Mouse (Mus musculus): ENCODE results near the gene Rai1. TPM values are rescaled to one million over a fixed set of nuclear protein-coding genes. Genes with fewer than 3 reads are reported as not detected.

The Rai1 gene
- total RNA-seq, 1 experiment, result 15.5 TPM

GRCm38 (mm10) chr11:60231951-60232350, 127.1 kb downstream of the Rai1 start:
- no peak for TF ChIP-seq ZNF384 (IDR thresholded peaks at IDR 0.05; ENCODE audit: low read depth, low read length)
- no peak for TF ChIP-seq ZC3H11A (IDR thresholded peaks at IDR 0.05; ENCODE audit: borderline replicate concordance, low read depth, low read length)
- TF ChIP-seq CHD2 (IDR thresholded peaks at IDR 0.05; ENCODE audit: low read depth, low read length), result no peak
- TF ChIP-seq HCFC1 (IDR thresholded peaks at IDR 0.05; ENCODE audit: borderline replicate concordance, insufficient read depth, low read length), result no peak
- no peak for TF ChIP-seq MAFK (IDR thresholded peaks at IDR 0.05; ENCODE audit: insufficient read depth, low read depth, low read length)
- in situ Hi-C loops (cut with MboI; ENCODE audit: low sequenced_read_pairs in 2 of 2, unreplicated experiment in 2 of 2), result no loop called here
- peaks cover 2 to 16% of the 10 kb centered on the region in 2 experiments; a peak in 3 of 4 replicates for H3K4me1 ChIP-seq (ENCODE audit: control insufficient read depth in 2 of 2, insufficient read depth in 2 of 2, low read length in 2 of 2, poor library complexity in 1 of 2)

GRCm38 (mm10) chr11:60232441-60233058, 127.7 kb downstream of the Rai1 start:
- DNase-seq (ENCODE audit: low read depth, low spot score), result no peak
- Histone ChIP-seq H3K4me1 (ENCODE audit: control insufficient read depth in 2 of 2, insufficient read depth in 2 of 2, low read length in 2 of 2, poor library complexity in 1 of 2) (peaks cover 2 to 16% of the 10 kb centered on the region in 2 experiments; a peak in 3 of 4 replicates), H3K27ac (ENCODE audit: insufficient read depth, low read depth, low read length, poor library complexity, severe bottlenecking) (no peak overlapping the region), H3K9ac (ENCODE audit: insufficient read depth, low read depth, low read length, poor library complexity, severe bottlenecking) (no peak overlapping the region; the same call in 1 of the 2 replicates), H3K9me3 (ENCODE audit: control insufficient read depth, insufficient read depth, low read depth, low read length) (no peaks in the 10 kb centered on the region), H3K4me3 (ENCODE audit: insufficient read depth in 1 of 2, low read depth in 1 of 2, low read length in 2 of 2, poor library complexity in 1 of 2, severe bottlenecking in 1 of 2) (peak overlapping the region in 1 of 2 experiments; percentile 28; a peak in 2 of 4 replicates), H3K36me3 (ENCODE audit: control insufficient read depth, insufficient read depth, low read length, poor library complexity, severe bottlenecking) (no peaks in the 10 kb centered on the region)
- TF ChIP-seq ZNF384 (IDR thresholded peaks at IDR 0.05; ENCODE audit: low read depth, low read length) (no peak), ZC3H11A (IDR thresholded peaks at IDR 0.05; ENCODE audit: borderline replicate concordance, low read depth, low read length) (no peak), CHD2 (IDR thresholded peaks at IDR 0.05; ENCODE audit: low read depth, low read length) (no peak), HCFC1 (IDR thresholded peaks at IDR 0.05; ENCODE audit: borderline replicate concordance, insufficient read depth, low read length) (no peak), MAFK (IDR thresholded peaks at IDR 0.05; ENCODE audit: insufficient read depth, low read depth, low read length) (no peak)
- in situ Hi-C loops (cut with MboI; ENCODE audit: low sequenced_read_pairs in 2 of 2, unreplicated experiment in 2 of 2), result no loop called here

More at GRCm38 (mm10) chr11:60231951-60232350, 127.1 kb downstream of the Rai1 start:
- no peak for DNase-seq (ENCODE audit: low read depth, low spot score)
- H3K9me3 ChIP-seq (ENCODE audit: control insufficient read depth, insufficient read depth, low read depth, low read length), result no peaks in the 10 kb centered on the region
- no peak overlapping the region for H3K27ac ChIP-seq (ENCODE audit: insufficient read depth, low read depth, low read length, poor library complexity, severe bottlenecking)
- no peaks in the 10 kb centered on the region for H3K36me3 ChIP-seq (ENCODE audit: control insufficient read depth, insufficient read depth, low read length, poor library complexity, severe bottlenecking)
- no peak overlapping the region for H3K4me3 ChIP-seq (ENCODE audit: insufficient read depth in 1 of 2, low read depth in 1 of 2, low read length in 2 of 2, poor library complexity in 1 of 2, severe bottlenecking in 1 of 2)
- no peak overlapping the region for H3K9ac ChIP-seq (ENCODE audit: insufficient read depth, low read depth, low read length, poor library complexity, severe bottlenecking)

- DNase-seq (ENCODE audit: low read depth, low spot score), result no peak
- Histone ChIP-seq H3K27ac (ENCODE audit: insufficient read depth, low read depth, low read length, poor library complexity, severe bottlenecking) (no peak overlapping the region), H3K9ac (ENCODE audit: insufficient read depth, low read depth, low read length, poor library complexity, severe bottlenecking) (no peak overlapping the region), H3K4me1 (ENCODE audit: control insufficient read depth in 2 of 2, insufficient read depth in 2 of 2, low read length in 2 of 2, poor library complexity in 1 of 2) (peaks cover 2 to 16% of the 10 kb centered on the region in 2 experiments; a peak in 3 of 4 replicates), H3K9me3 (ENCODE audit: control insufficient read depth, insufficient read depth, low read depth, low read length) (no peaks in the 10 kb centered on the region), H3K36me3 (ENCODE audit: control insufficient read depth, insufficient read depth, low read length, poor library complexity, severe bottlenecking) (no peaks in the 10 kb centered on the region), H3K4me3 (ENCODE audit: insufficient read depth in 1 of 2, low read depth in 1 of 2, low read length in 2 of 2, poor library complexity in 1 of 2, severe bottlenecking in 1 of 2) (no peak overlapping the region)
- in situ Hi-C loops (cut with MboI; ENCODE audit: low sequenced_read_pairs in 2 of 2, unreplicated experiment in 2 of 2), result no loop called here
- TF ChIP-seq HCFC1 (IDR thresholded peaks at IDR 0.05; ENCODE audit: borderline replicate concordance, insufficient read depth, low read length) (no peak), CHD2 (IDR thresholded peaks at IDR 0.05; ENCODE audit: low read depth, low read length) (no peak), MAFK (IDR thresholded peaks at IDR 0.05; ENCODE audit: insufficient read depth, low read depth, low read length) (no peak), ZC3H11A (IDR thresholded peaks at IDR 0.05; ENCODE audit: borderline replicate concordance, low read depth, low read length) (no peak), ZNF384 (IDR thresholded peaks at IDR 0.05; ENCODE audit: low read depth, low read length) (no peak)
Observed at GRCm38 (mm10) chr11:60233235-60233634, 128.4 kb downstream of the Rai1 start.

GRCm38 (mm10) chr11:60235351-60235750, 130.5 kb downstream of the Rai1 start:
- no peak for DNase-seq (ENCODE audit: low read depth, low spot score)
- no peaks in the 10 kb centered on the region for H3K36me3 ChIP-seq (ENCODE audit: control insufficient read depth, insufficient read depth, low read length, poor library complexity, severe bottlenecking)
- TF ChIP-seq CHD2 (IDR thresholded peaks at IDR 0.05; ENCODE audit: low read depth, low read length) (no peak), ZNF384 (IDR thresholded peaks at IDR 0.05; ENCODE audit: low read depth, low read length) (no peak), ZC3H11A (IDR thresholded peaks at IDR 0.05; ENCODE audit: borderline replicate concordance, low read depth, low read length) (no peak), MAFK (IDR thresholded peaks at IDR 0.05; ENCODE audit: insufficient read depth, low read depth, low read length) (no peak), HCFC1 (IDR thresholded peaks at IDR 0.05; ENCODE audit: borderline replicate concordance, insufficient read depth, low read length) (no peak)

More at GRCm38 (mm10) chr11:60235351-60235750, 130.5 kb downstream of the Rai1 start:
- in situ Hi-C loops (cut with MboI; ENCODE audit: low sequenced_read_pairs in 2 of 2, unreplicated experiment in 2 of 2), result no loop called here
- no peaks in the 10 kb centered on the region for H3K9me3 ChIP-seq (ENCODE audit: control insufficient read depth, insufficient read depth, low read depth, low read length)
- no peak overlapping the region for H3K4me3 ChIP-seq (ENCODE audit: insufficient read depth in 1 of 2, low read depth in 1 of 2, low read length in 2 of 2, poor library complexity in 1 of 2, severe bottlenecking in 1 of 2)
- peaks cover 2 to 16% of the 10 kb centered on the region in 2 experiments; a peak in 3 of 4 replicates for H3K4me1 ChIP-seq (ENCODE audit: control insufficient read depth in 2 of 2, insufficient read depth in 2 of 2, low read length in 2 of 2, poor library complexity in 1 of 2)
- no peak overlapping the region for H3K9ac ChIP-seq (ENCODE audit: insufficient read depth, low read depth, low read length, poor library complexity, severe bottlenecking)
- H3K27ac ChIP-seq (ENCODE audit: insufficient read depth, low read depth, low read length, poor library complexity, severe bottlenecking), result no peak overlapping the region

All from ES-E14 (cell line).